Mouse (Mus musculus): ENCODE results near the gene Uvrag.

Gene Uvrag

GRCm38 (mm10) chr7:99164873-99165410, 24.0 kb upstream of the Uvrag start:
- no peak for DNase-seq (ENCODE audit: low read depth)

GRCm38 (mm10) chr7:99162462-99162861, 21.5 kb upstream of the Uvrag start:
- DNase-seq (ENCODE audit: low read depth), result no peak

- DNase-seq (ENCODE audit: low read depth), result no peak
These were observed 21.0 kb upstream of the Uvrag start for GRCm38 (mm10) chr7:99161961-99162360.

GRCm38 (mm10) chr7:99161529-99161928, 20.6 kb upstream of the Uvrag start:
- no peak for DNase-seq (ENCODE audit: low read depth)

GRCm38 (mm10) chr7:99160995-99161394, 20.1 kb upstream of the Uvrag start:
- no peak for DNase-seq (ENCODE audit: low read depth)

- DNase-seq (ENCODE audit: low read depth), result no peak
These were observed 18.5 kb upstream of the Uvrag start for GRCm38 (mm10) chr7:99159446-99159845.

GRCm38 (mm10) chr7:99158904-99159303, 18.0 kb upstream of the Uvrag start:
- DNase-seq (ENCODE audit: low read depth), result no peak

- DNase-seq (ENCODE audit: low read depth), result no peak
These were observed 17.1 kb upstream of the Uvrag start for GRCm38 (mm10) chr7:99158011-99158410.

GRCm38 (mm10) chr7:99156737-99157136, 15.8 kb upstream of the Uvrag start:
- DNase-seq (ENCODE audit: low read depth), result no peak

GRCm38 (mm10) chr7:99155311-99156289, 14.7 kb upstream of the Uvrag start:
- DNase-seq (ENCODE audit: low read depth), result no peak

- DNase-seq (ENCODE audit: low read depth), result no peak
These were observed 13.8 kb upstream of the Uvrag start for GRCm38 (mm10) chr7:99154648-99155151.

GRCm38 (mm10) chr7:99153686-99154202, 12.8 kb upstream of the Uvrag start:
- DNase-seq (ENCODE audit: low read depth), result no peak

- no peak for DNase-seq (ENCODE audit: low read depth)
These were observed 11.8 kb upstream of the Uvrag start for GRCm38 (mm10) chr7:99152756-99153155.

GRCm38 (mm10) chr7:99151342-99151741, 10.4 kb upstream of the Uvrag start:
- DNase-seq (ENCODE audit: low read depth), result peak; percentile 93

GRCm38 (mm10) chr7:99149017-99149416, 8.1 kb upstream of the Uvrag start:
- no peak for DNase-seq (ENCODE audit: low read depth)

- no peak for DNase-seq (ENCODE audit: low read depth)
These were observed 6.6 kb upstream of the Uvrag start for GRCm38 (mm10) chr7:99147494-99147893.

- DNase-seq (ENCODE audit: low read depth), result no peak
These were observed 6.0 kb upstream of the Uvrag start for GRCm38 (mm10) chr7:99146906-99147305.

- DNase-seq (ENCODE audit: low read depth), result no peak
These were observed 5.1 kb upstream of the Uvrag start for GRCm38 (mm10) chr7:99146011-99146410.

GRCm38 (mm10) chr7:99144616-99145015, 3.7 kb upstream of the Uvrag start:
- no peak for DNase-seq (ENCODE audit: low read depth)

GRCm38 (mm10) chr7:99143244-99143643, 2.3 kb upstream of the Uvrag start:
- peak; percentile 92 for DNase-seq (ENCODE audit: low read depth)

GRCm38 (mm10) chr7:99141919-99142606, 1.1 kb upstream of the Uvrag start:
- DNase-seq (ENCODE audit: low read depth), result no peak

- no peak for DNase-seq (ENCODE audit: low read depth)
These were observed 430 bp downstream of the Uvrag start for GRCm38 (mm10) chr7:99140511-99140910.
